Mouse (Mus musculus): ENCODE data around the gene Myrf.
"Not testable (repeated sequence)": the region's sequence is repeated elsewhere in the genome, so short reads cannot be mapped to it uniquely, and the experiment has no call there.

Myrf gene

GRCm38 (mm10) chr19:10176477-10176876 lies 64.1 kb downstream of the Myrf start:
- DNase-seq (ENCODE audit: low read depth): no peak

GRCm38 (mm10) chr19:10174956-10175355 lies 65.6 kb downstream of the Myrf start:
- no peak for DNase-seq (ENCODE audit: low read depth)

- DNase-seq (ENCODE audit: low read depth): no peak
Measured at GRCm38 (mm10) chr19:10173844-10174539, 66.6 kb downstream of the Myrf start.

- DNase-seq (ENCODE audit: low read depth): peak; percentile 44
Measured at GRCm38 (mm10) chr19:10173116-10173718, 67.3 kb downstream of the Myrf start.

- no peak for DNase-seq (ENCODE audit: low read depth)
Measured at GRCm38 (mm10) chr19:10171846-10172245, 68.7 kb downstream of the Myrf start.

- DNase-seq (ENCODE audit: low read depth): no peak
Measured at GRCm38 (mm10) chr19:10171359-10171758, 69.2 kb downstream of the Myrf start.

GRCm38 (mm10) chr19:10170466-10170865 lies 70.1 kb downstream of the Myrf start:
- DNase-seq (ENCODE audit: low read depth): no peak

- DNase-seq (ENCODE audit: low read depth): not testable (repeated sequence)
Measured at GRCm38 (mm10) chr19:10169692-10170330, 70.7 kb downstream of the Myrf start.

GRCm38 (mm10) chr19:10169179-10169578 lies 71.4 kb downstream of the Myrf start:
- no peak for DNase-seq (ENCODE audit: low read depth)

- no peak for DNase-seq (ENCODE audit: low read depth)
Measured at GRCm38 (mm10) chr19:10168441-10168840, 72.1 kb downstream of the Myrf start.

- no peak for DNase-seq (ENCODE audit: low read depth)
Measured at GRCm38 (mm10) chr19:10167951-10168350, 72.6 kb downstream of the Myrf start.

GRCm38 (mm10) chr19:10167112-10167511 lies 73.4 kb downstream of the Myrf start:
- no peak for DNase-seq (ENCODE audit: low read depth)

- DNase-seq (ENCODE audit: low read depth): not testable (repeated sequence)
Measured at GRCm38 (mm10) chr19:10165928-10166327, 74.6 kb downstream of the Myrf start.

GRCm38 (mm10) chr19:10163896-10164295 lies 76.7 kb downstream of the Myrf start:
- no peak for DNase-seq (ENCODE audit: low read depth)
